Mouse (Mus musculus) R1 (cell line): Measurements from ENCODE around the gene Zfp870.
A peak's percentile ranks its signal among the peaks of the same experiment; 100 is the strongest.

Experiments used
- DNase-seq: peaks from one replicate; pipeline ENCODE4 v3.0.0-alpha.2; 2018; ENCODE audit warnings: low read depth, low spot score

Gene Zfp870

GRCm38 (mm10) chr17:32891239-32892180, at the start of gene Zfp870:
TSS of gene Zfp870 (minus strand) at chr17:32891642.
- DNase-seq: peak; percentile 97

GRCm38 (mm10) chr17:32939831-32940230, 48.4 kb upstream of the Zfp870 start:
- no peak for DNase-seq

GRCm38 (mm10) chr17:32927803-32928202, 36.4 kb upstream of the Zfp870 start:
- no peak for DNase-seq

GRCm38 (mm10) chr17:32924658-32925312, 33.3 kb upstream of the Zfp870 start:
- DNase-seq: peak; percentile 87

GRCm38 (mm10) chr17:32923681-32924080, 32.2 kb upstream of the Zfp870 start:
- peak; percentile 57 for DNase-seq

GRCm38 (mm10) chr17:32919123-32919522, 27.7 kb upstream of the Zfp870 start:
- DNase-seq: no peak

- DNase-seq: no peak
These were observed 25.7 kb upstream of the Zfp870 start, which contains the start of gene Cyp4f14 for GRCm38 (mm10) chr17:32917131-32917530. TSS of gene Cyp4f14 (minus strand) at chr17:32917342.

- no peak for DNase-seq
These were observed 24.6 kb upstream of the Zfp870 start for GRCm38 (mm10) chr17:32916075-32916474.

- no peak for DNase-seq
These were observed 14.7 kb upstream of the Zfp870 start for GRCm38 (mm10) chr17:32906172-32906571.

- peak; percentile 91 for DNase-seq
These were observed 13.8 kb upstream of the Zfp870 start for GRCm38 (mm10) chr17:32905239-32905638.

- peak; percentile 70 for DNase-seq
These were observed 13.0 kb upstream of the Zfp870 start for GRCm38 (mm10) chr17:32904414-32904813.

- DNase-seq: peak; percentile 87
These were observed 10.5 kb upstream of the Zfp870 start for GRCm38 (mm10) chr17:32901751-32902525.

GRCm38 (mm10) chr17:32895421-32895820, 4.0 kb upstream of the Zfp870 start:
- peak; percentile 52 for DNase-seq

GRCm38 (mm10) chr17:32893901-32894300, 2.5 kb upstream of the Zfp870 start:
- DNase-seq: peak; percentile 58

GRCm38 (mm10) chr17:32890852-32891238, 597 bp downstream of the Zfp870 start:
- DNase-seq: no peak

- no peak for DNase-seq
These were observed 1.8 kb downstream of the Zfp870 start for GRCm38 (mm10) chr17:32889611-32890010.

GRCm38 (mm10) chr17:32880320-32881218, 10.9 kb downstream of the Zfp870 start:
- DNase-seq: no peak

GRCm38 (mm10) chr17:32878773-32879172, 12.7 kb downstream of the Zfp870 start:
- peak; percentile 84 for DNase-seq

- peak; percentile 93 for DNase-seq
These were observed 13.8 kb downstream of the Zfp870 start for GRCm38 (mm10) chr17:32877471-32878171.

- no peak for DNase-seq
These were observed 18.7 kb downstream of the Zfp870 start for GRCm38 (mm10) chr17:32872696-32873095.
